Mouse (Mus musculus) adipocyte (in vitro differentiated cells): ENCODE measurements at regions not wholly inside any gene's neighbourhood (a gene's known extent, or its start where the extent isn't known, plus 50 kb on each side); places are given as distances from the start of the nearest gene placed in this dataset.

Experiments
- DNase-seq: peaks from one replicate; pipeline ENCODE4 v3.0.0-alpha.2; 2016; ENCODE audit warnings: low spot score

- no peak for DNase-seq
Measured at GRCm38 (mm10) chr13:25548551-25548950, 278.2 kb upstream of the Nrsn1 start.

GRCm38 (mm10) chr13:25547150-25548145, 277.1 kb upstream of the Nrsn1 start:
- DNase-seq: no peak

GRCm38 (mm10) chr13:25524094-25524493, 253.8 kb upstream of the Nrsn1 start:
- DNase-seq: no peak

GRCm38 (mm10) chr13:25507355-25507754, 237.1 kb upstream of the Nrsn1 start:
- DNase-seq: no peak

- DNase-seq: no peak
Measured at GRCm38 (mm10) chr13:25494492-25495034, 224.3 kb upstream of the Nrsn1 start.

GRCm38 (mm10) chr13:25490036-25490435, 219.7 kb upstream of the Nrsn1 start:
- DNase-seq: no peak

GRCm38 (mm10) chr13:25483309-25483708, 213.0 kb upstream of the Nrsn1 start:
- DNase-seq: no peak

GRCm38 (mm10) chr13:25451917-25452316, 181.6 kb upstream of the Nrsn1 start:
- DNase-seq: no peak

GRCm38 (mm10) chr13:25451357-25451861, 181.1 kb upstream of the Nrsn1 start:
- DNase-seq: no peak

GRCm38 (mm10) chr13:25429701-25430418, 159.6 kb upstream of the Nrsn1 start:
- DNase-seq: no peak

GRCm38 (mm10) chr13:25403182-25403795, 133.0 kb upstream of the Nrsn1 start:
- DNase-seq: no peak

GRCm38 (mm10) chr13:25402691-25403090, 132.4 kb upstream of the Nrsn1 start:
- no peak for DNase-seq

GRCm38 (mm10) chr13:25401936-25402504, 131.7 kb upstream of the Nrsn1 start:
- no peak for DNase-seq

GRCm38 (mm10) chr13:25392770-25393290, 122.5 kb upstream of the Nrsn1 start:
- no peak for DNase-seq

GRCm38 (mm10) chr13:25362627-25362967, 92.3 kb upstream of the Nrsn1 start:
- no peak for DNase-seq

- DNase-seq: no peak
Measured at GRCm38 (mm10) chr13:25361850-25362626, 91.7 kb upstream of the Nrsn1 start.

- DNase-seq: peak; percentile 25
Measured at GRCm38 (mm10) chr13:25347558-25347957, 77.3 kb upstream of the Nrsn1 start.

- no peak for DNase-seq
Measured at GRCm38 (mm10) chr13:25343309-25343708, 73.0 kb upstream of the Nrsn1 start.

- no peak for DNase-seq
Measured at GRCm38 (mm10) chr13:25341826-25342225, 71.5 kb upstream of the Nrsn1 start.

GRCm38 (mm10) chr13:25333803-25334202, 63.5 kb upstream of the Nrsn1 start:
- DNase-seq: no peak
